Mouse (Mus musculus) gastrocnemius, adult 8-10 months (tissue): ENCODE measurements around the gene Mdc1. TPM values are rescaled to one million over a fixed set of nuclear protein-coding genes. Genes with fewer than 3 reads are reported as not detected.
"Not testable (repeated sequence)": the region's sequence is repeated elsewhere in the genome, so short reads cannot be mapped to it uniquely, and the experiment has no call there.

ENCODE experiments used
- DNase-seq, 2 experiments: peaks; one replicate each; pipeline ENCODE4 v3.0.0; 2022; ENCODE audit warnings: low spot score in 2 of 2
- total RNA-seq, 4 experiments: library from RNA; stranded (reverse); gene quantifications; 2 replicates each; pipeline ENCODE4 v1.2.4; 2022

The Mdc1 gene
- total RNA-seq, 4 experiments from 2014 or later = 3.2 to 5.0 (median 4.0) TPM

GRCm38 (mm10) chr17:35822564-35822963 lies 18.8 kb upstream of the Mdc1 start:
- DNase-seq = no peak

DNA sequence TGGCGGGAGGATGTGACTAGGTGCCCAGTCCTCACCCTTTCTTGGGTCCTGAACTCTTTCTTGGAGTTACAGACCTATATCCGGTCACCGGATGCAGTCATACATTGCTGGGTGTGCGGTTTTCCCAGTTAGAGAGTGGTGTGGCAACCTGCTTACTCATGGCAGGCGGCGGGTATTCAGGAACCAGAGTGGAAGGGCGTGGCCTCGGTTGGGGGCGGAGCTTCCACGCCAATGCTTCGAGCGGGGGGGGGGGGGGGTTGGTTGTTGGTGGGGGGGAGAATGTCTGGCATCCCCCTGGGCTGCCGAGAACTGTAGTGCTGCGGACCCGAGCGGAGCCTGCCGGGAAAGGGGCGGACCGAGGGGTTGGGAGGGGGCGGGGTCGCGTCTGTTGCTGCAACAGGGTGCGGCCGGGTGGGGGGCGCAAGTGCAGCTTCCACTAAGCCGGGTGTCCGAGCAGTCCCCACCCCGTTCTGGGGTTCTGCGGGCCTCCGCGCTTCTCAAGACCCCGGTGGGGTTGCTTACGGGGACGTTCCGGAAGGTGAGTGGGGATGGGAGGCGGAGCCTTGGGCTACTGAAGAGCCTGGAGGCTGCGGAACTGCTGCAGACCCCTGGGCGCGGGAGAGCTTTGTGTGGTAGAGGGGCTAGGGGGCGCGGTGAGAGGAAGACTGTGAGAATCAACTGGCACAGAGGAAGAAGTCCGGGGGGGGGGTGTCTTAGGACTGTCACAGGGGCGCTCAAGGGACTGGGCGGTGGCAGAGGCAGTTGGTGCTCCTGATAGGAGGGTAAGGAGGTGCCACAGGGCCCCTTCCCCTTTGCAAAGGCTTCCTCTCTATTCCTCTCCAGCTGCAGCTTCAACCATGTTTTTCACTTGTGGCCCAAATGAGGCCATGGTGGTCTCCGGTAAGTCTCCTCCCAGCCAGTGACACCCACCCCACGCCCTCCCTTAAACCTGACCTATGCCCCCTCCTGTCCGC lies 18.1 kb upstream of the Mdc1 start, which contains the start of gene Flot1:
Gene Flot1 (plus strand): TSS at position 267 of the 974 bp plus-strand sequence.
- peak; percentile 81 to 88 for DNase-seq

DNA sequence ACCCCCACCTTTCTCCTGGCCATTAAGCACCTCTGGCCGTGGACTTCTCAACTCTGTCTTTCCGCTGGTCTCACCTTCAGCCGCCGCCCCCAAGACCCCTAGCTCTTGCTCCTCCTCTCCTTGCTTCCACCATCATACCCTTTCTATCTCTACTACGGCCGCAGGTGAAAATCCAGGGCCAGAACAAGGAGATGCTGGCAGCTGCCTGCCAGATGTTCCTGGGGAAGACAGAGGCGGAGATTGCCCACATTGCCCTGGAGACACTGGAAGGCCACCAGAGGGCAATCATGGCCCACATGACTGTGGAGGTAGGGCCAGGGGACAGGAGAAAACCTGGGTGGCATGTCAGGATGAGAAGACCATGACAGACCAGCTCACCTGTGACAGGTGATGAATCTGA lies 16.9 kb upstream of the Mdc1 start:
- no peak for DNase-seq

GRCm38 (mm10) chr17:35825109-35825850 lies 16.0 kb upstream of the Mdc1 start:
- no peak for DNase-seq

GRCm38 (mm10) chr17:35829737-35830136 lies 11.6 kb upstream of the Mdc1 start:
- peak in 1 of 2 experiments; percentile 68 for DNase-seq

DNA sequence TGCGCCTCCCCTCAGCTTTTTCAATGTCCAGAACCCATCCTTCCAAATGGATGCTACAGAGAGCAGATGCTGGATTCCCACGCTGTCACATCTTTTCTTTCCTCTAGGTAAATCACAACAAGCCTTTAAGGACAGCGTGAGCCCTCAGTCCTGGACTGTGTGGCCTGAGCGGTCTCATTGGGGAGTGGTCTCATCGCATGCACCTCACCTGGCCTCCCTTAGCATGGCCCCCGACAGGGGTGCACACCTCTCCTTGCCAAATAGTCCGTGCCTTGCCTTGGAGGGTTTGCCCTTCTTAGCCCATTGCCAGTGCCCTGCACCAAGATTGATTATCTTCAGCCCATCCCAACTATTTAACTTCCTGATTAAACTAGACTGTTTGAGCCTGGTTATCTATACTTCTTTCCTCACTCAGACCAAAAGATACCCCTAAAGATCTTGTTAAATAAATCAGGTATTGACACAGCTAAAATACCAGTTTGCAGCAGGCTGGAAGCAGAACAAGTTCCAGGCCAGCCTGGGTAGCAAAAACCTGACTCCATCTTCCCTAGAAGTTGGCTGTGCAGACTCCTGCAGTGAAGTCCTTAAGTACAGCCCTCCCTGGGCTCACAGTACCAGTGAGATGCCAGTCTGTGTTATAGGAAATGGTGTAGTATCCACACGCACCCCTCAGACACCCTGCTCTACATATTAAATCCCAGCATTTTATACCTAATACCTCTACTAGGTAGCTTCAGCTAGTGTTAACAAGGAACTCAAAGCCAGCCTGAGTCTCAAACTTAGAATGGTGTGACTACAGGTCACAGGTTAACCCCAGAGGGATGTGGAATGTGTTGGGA lies 8.7 kb upstream of the Mdc1 start:
- DNase-seq = no peak

DNA sequence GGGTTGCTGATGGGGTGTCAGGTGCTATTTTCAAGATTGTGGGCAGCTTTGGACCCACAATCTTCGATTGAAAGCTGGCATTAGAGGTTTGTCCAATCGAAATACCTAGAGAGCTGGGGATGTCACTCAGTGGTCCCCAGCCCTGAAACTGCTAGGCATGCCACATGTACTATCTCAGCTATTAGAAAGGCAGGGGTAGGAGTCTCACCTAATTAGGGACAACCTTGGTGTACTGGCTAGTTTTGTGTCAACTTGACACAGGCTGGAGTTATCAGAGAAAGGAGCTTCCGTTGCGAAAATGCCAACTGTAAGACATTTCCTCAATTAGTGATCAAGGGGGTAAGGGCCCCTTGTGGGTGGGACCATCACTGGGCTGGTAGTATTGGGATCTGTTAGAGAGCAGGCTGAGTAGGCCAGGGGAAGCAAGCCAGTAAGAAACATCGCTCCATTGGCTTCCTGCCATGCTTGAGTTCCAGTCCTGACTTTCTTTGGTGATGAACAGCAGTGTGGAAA lies 8.0 kb upstream of the Mdc1 start:
- DNase-seq = no peak

DNA sequence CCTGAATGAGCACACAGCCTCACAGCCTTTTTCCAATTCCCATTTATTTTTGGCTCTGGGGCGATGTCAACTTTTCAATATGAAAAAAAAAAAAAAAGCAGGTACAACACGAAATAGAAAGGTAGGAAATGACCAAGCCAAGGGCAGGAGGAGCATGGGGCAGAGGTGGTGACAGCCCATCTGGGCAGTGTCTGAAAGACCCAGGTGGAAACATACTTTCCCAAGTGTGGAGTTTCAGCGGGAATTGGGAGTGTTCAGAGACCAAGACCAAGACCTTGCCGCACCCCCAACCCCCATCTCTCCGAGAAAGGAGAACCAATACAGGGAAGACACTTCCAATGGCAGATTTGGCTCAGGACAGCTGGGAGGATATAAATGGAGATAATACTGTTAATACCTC lies 7.4 kb upstream of the Mdc1 start:
- no peak for DNase-seq

GRCm38 (mm10) chr17:35834696-35835422 lies 6.5 kb upstream of the Mdc1 start:
- no peak for DNase-seq

DNA sequence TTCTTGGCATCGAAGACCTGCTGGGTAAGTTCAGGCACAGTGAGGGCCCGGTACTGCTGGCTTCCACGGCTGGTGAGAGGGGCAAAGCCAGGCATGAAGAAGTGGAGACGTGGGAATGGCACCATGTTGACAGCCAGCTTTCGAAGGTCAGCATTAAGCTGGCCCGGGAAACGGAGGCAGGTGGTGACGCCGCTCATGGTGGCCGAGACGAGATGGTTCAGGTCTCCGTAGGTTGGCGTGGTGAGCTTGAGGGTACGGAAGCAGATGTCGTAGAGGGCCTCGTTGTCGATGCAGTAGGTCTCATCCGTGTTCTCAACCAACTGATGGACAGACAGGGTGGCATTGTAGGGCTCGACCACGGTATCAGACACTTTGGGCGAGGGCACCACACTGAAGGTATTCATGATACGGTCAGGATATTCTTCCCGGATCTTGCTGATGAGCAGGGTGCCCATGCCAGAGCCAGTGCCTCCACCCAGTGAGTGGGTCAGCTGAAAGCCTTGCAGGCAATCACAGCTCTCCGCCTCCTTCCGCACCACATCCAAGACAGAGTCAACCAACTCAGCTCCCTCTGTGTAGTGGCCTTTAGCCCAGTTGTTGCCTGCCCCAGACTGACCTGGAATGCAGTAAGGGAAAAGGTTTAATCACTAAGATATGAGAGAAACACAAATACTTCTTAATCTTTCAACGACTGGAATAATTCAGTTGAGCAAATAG lies 5.7 kb upstream of the Mdc1 start:
- DNase-seq = no peak

DNA sequence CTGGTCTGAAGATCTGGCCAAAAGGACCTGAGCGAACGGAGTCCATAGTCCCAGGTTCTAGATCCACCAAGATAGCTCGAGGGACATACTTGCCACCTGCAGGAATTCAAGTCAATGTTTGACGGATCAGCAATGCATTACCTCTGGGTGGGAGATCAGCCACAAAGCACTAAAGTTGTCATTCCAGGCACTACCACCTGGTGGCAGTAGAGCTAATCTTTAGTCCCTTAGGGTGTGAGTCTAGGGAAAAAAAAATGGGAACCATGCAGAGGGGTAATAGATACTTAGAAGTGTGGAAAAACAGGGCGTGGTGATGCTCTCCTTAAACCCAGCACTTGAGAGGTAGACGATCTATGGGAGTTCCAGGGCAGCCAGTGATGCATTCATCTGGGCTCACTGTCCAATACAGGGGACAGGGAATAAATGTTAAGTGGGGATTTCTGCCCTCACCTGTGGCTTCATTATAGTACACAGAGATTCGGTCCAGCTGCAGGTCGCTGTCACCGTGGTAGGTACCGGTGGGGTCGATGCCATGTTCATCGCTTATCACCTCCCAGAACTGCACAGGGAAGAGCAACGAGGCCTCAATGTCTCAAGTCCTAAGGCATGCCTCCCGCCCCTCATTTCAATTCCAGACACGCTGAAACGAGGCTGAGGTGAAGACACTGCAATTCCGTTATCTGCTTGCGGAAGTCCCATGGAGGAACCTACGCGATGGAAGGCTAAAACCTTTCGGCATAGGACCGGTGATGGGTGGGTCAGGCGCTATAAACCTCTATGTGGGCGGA lies 4.9 kb upstream of the Mdc1 start:
- DNase-seq = peak; percentile 76 to 80

DNA sequence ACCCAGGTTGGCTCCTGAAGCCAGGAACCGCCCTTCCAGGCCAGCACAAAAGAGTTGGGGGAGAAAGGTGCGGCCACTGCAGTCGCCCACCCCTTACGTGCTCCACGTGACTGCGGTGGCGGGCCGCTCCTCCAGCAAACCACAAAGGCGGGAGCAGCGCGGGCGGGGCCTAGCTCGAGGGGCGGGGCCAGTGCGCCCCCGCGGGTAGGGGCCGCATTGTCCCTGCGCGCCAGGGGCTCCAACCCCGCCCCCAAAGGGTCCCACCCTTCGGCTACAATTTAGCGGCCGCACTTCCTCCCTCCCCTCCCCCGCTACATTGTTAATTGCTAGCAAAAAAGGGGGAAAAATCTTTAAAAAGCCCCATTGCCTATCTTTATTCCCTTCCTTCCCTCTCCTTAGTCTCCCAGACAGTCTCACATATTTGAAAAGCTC lies 4.3 kb upstream of the Mdc1 start:
- DNase-seq = peak; percentile 73 to 79

GRCm38 (mm10) chr17:35837487-35837886 lies 3.8 kb upstream of the Mdc1 start:
- no peak for DNase-seq

GRCm38 (mm10) chr17:35838122-35838544 lies 3.2 kb upstream of the Mdc1 start, which contains the start of gene Tubb5:
Gene Tubb5, minus strand, starts transcription at chr17:35838306.
- peak; percentile 94 to 95 for DNase-seq

GRCm38 (mm10) chr17:35838570-35838969 lies 2.7 kb upstream of the Mdc1 start:
- no peak for DNase-seq

DNA sequence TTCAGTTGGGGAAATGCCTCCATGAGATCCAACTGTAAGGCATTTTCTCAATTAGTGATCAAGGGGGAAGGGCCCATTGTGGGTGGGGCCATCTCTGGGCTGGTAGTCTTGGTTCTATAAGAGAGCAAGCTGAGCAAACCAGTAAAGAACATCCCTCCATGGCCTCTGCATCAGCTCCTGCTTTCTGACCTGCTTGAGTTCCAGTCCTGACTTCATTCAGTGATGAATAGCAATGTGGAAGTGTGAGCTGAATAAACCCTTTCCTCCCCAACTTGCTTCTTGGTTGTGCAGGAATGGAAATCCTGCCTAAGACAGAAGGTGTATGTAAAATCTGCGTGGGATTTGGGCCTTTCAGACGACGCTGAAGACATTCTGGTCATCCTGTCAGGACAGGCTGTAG lies 2.3 kb upstream of the Mdc1 start:
- DNase-seq = not testable (repeated sequence)

DNA sequence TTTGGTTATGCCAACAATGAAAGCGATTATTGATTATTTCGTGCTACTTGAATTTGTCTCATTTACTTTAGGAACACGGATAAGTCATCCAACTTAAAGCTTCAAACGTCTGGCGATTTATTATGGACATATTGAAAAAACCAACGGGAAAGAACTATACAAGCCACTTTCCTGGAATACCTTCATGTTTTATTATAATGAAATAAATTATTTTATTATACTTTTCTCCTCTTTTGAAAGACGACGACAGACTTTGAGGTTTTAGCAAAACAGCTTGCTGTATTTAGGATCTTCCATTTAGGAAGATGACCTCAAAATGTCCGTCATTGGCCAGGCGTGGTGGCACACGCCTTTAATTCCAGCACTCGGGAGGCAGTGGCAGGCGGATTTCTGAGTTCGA lies 754 bp upstream of the Mdc1 start:
- DNase-seq = no peak

GRCm38 (mm10) chr17:35842006-35842405 lies 691 bp downstream of the Mdc1 start:
- no peak for DNase-seq

- DNase-seq = no peak
Observed at GRCm38 (mm10) chr17:35843514-35843913, 2.2 kb downstream of the Mdc1 start.
